Mouse (Mus musculus): ENCODE measurements around the gene Coro1a. TPM values are rescaled to one million over a fixed set of nuclear protein-coding genes. Genes with fewer than 3 reads are reported as not detected.

Gene Coro1a
- polyA plus RNA-seq (2015; fragmentation: Nextera tagmentation; extraction: Ambion mirVana): 50.1 and 51.9 TPM in 2 replicates

DNA sequence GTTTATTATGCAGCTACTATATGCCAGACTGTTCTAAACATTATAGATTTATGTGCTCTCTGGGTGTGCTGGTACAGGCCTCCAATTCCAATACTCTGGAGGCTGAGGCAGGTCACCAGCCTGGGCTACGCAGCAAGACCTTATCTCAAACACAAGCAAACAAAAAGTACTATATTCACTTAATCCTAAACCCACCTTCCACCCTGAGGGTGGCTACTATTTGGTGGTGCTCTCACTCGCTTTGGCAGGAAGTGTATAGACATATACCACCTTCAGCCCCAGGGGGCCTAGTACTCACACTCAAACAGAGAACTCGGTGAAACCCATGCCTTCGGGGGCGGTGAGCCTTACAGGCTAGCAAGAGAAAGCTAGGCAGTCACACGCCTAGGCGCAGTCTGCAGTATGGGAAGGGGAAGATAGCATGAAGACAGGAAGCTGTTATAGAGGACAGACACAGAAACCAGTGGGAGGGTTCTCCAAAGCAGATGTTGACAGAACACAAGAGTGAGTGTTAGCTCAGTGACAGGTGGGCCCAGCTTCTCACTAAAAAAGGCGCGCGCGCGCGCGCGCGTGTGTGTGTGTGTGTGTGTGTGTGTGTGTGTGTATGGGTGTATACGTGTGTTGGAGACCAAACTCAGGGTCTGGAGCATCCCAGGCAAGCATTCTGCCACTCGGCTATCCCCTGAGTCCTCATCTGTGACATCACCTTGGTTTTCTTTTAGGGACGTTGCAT, at the start of gene Coro1a:
Coro1a (minus strand) TSS at position 346 of the 733 bp plus-strand sequence.
- H3K27me3 ChIP-seq (replicated peaks): peaks cover 15% of the 10 kb centered on the region; the same call in 1 of the 2 replicates
- H3K4me1 ChIP-seq: peaks cover 14% of the 10 kb centered on the region
- no peak within 1 kb of the TSS for H3K4me2 ChIP-seq
- no peaks in the 10 kb centered on the region for H3K9me3 ChIP-seq
- no peak for ATAC-seq (ENCODE audit: insufficient read depth, low FRiP score, low read depth)
- H3K36me3 ChIP-seq: no peaks in the 10 kb centered on the region
- no peak within 1 kb of the TSS for H3K4me3 ChIP-seq (replicated peaks)
- H3K27ac ChIP-seq: no peak within 1 kb of the TSS
- WGBS: 79% methylated on average over 19 of the region's 19 CpGs
- H3K9ac ChIP-seq: no peak within 1 kb of the TSS

DNA sequence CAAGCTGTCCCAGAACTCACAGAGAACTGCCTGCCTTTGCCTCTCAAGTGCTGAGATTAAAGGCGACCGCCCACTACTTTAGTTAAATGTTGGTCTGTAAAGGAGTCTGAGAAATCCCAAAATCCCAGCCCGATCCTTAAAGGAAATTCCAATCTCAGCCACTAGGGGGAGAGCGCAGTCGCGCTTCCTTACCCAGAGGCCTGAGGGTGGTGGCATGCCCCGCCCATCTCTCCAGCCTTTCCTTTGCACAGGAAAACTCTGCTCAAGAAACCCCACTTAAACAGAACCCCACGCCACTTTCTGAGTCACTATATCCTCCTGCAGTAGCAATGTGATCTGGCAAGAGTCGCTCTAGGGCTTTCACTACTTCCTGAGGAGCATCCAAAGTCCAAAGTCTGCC, 47.3 kb upstream of the Coro1a start:
- H3K27ac ChIP-seq: no peak overlapping the region
- WGBS: 1% methylated on average over 9 of the region's 9 CpGs

DNA sequence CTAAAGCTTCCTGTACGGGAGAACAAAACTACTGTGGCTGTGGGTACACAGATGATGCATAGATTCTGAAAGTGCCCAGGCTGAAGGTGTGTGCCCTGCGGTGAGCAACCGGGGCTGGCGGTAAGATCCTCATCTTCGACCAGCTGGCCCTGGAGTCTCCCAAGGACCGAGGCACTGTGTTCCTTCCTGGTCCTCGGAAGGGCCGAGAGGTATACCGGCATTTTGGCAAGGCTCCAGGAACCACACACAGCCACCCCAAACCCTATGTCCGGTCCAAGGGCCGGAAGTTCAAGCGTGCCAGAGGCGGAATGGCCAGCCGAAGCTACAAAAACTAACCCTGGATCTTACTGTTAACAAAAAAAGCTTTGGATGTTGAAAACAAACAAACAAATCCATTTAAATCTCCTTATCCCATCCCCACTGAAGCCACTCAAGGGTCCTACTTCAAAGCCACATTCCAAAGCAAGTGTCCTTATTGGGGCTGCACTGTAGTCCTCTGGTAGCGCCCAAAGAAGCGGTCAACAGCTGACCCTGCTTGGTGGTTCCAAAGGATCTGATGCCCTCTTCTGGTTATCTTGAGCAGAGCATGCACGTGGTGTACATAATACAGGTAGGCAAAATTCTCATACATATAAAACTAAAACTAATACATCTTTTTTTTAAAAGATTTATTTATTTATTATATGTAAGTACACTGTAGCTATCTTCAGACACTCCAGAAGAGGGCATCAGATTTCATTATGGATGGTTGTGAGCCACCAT, 42.2 kb upstream of the Coro1a start:
- ATAC-seq (ENCODE audit: insufficient read depth, low FRiP score, low read depth): no peak

More for the DNA sequence above, 47.3 kb upstream of the Coro1a start:
- Histone ChIP-seq H3K9me3 (no peaks in the 10 kb centered on the region), H3K4me2 (peak overlapping the region; percentile 23; the same call in 1 of the 2 replicates), H3K4me1 (peaks cover 6% of the 10 kb centered on the region; the same call in 1 of the 2 replicates), H3K27me3 (replicated peaks) (no peaks in the 10 kb centered on the region), H3K4me3 (replicated peaks) (no peak overlapping the region), H3K9ac (no peak overlapping the region), H3K36me3 (no peaks in the 10 kb centered on the region)
- peak; percentile 53 for ATAC-seq (ENCODE audit: insufficient read depth, low FRiP score, low read depth)

DNA sequence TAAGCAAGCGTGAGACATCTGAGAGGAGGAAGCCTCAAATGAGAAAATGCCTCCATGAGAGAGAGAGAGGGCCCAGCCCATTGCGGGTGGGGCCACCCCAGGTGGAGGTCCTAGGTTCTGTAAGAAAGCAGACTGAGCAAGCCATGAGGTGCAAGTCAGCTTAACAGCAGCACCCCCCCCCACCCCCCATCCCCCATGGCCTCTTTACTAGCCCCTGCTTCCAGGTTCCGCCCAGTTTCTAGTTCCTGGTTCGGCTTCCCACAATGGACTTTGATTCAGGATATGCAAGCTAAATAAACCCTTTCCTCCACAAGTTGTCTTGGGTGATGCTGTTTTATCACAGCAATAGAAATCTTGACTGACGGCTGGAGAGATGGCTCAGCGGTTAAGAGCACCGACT, 41.2 kb upstream of the Coro1a start:
- H3K9ac ChIP-seq: no peak overlapping the region
- H3K36me3 ChIP-seq: no peaks in the 10 kb centered on the region
- no peaks in the 10 kb centered on the region for H3K9me3 ChIP-seq
- H3K4me3 ChIP-seq (replicated peaks): no peak overlapping the region
- 66% methylated on average over 7 of the region's 7 CpGs for WGBS
- H3K4me1 ChIP-seq: 0 out of 2 replicates have a peak, but pooled peaks cover 4% of the 10 kb centered on the region
- no peak overlapping the region for H3K4me2 ChIP-seq
- no peaks in the 10 kb centered on the region for H3K27me3 ChIP-seq (replicated peaks)
- ATAC-seq (ENCODE audit: insufficient read depth, low FRiP score, low read depth): no peak
- H3K27ac ChIP-seq: peak overlapping the region; percentile 26; the same call in 1 of the 2 replicates

More for the DNA sequence above, 42.2 kb upstream of the Coro1a start:
- H3K4me1 ChIP-seq: 0 out of 2 replicates have a peak, but pooled peaks cover 4% of the 10 kb centered on the region
- 91% methylated on average over 17 of the region's 17 CpGs for WGBS
- no peaks in the 10 kb centered on the region for H3K9me3 ChIP-seq
- no peak overlapping the region for H3K9ac ChIP-seq
- H3K4me3 ChIP-seq (replicated peaks): no peak overlapping the region
- H3K36me3 ChIP-seq: no peaks in the 10 kb centered on the region
- H3K27me3 ChIP-seq (replicated peaks): no peaks in the 10 kb centered on the region
- no peak overlapping the region for H3K27ac ChIP-seq
- H3K4me2 ChIP-seq: no peak overlapping the region

DNA sequence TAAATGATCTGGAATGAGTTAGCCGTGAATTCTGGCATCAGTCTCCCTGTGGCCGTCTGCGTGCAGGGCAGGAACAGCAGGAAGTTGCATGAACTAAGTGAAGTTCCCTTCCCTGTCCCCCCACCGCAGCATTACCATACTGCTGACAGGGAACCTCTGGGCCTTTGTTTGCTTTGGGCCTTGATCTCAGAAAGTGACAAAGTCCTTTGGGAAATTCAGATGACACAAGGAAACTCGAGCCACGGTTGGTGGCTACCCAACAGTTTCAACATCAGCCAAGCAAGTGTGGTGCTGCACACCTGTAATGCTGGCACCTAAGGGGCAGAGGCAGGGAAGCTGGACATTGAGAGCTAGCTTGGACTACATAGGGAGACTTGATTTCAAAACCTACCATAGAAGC, 39.2 kb upstream of the Coro1a start:
- Histone ChIP-seq H3K4me1 (0 out of 2 replicates have a peak, but pooled peaks cover 4% of the 10 kb centered on the region), H3K4me3 (replicated peaks) (no peak overlapping the region), H3K27ac (peak overlapping the region; percentile 67), H3K9ac (no peak overlapping the region), H3K4me2 (no peak overlapping the region), H3K27me3 (replicated peaks) (no peaks in the 10 kb centered on the region), H3K36me3 (no peaks in the 10 kb centered on the region), H3K9me3 (no peaks in the 10 kb centered on the region)
- 27% methylated on average over 6 of the region's 6 CpGs for WGBS
- 0 out of 2 replicates have a peak, but pooled peaks have one; percentile 39 for ATAC-seq (ENCODE audit: insufficient read depth, low FRiP score, low read depth)

DNA sequence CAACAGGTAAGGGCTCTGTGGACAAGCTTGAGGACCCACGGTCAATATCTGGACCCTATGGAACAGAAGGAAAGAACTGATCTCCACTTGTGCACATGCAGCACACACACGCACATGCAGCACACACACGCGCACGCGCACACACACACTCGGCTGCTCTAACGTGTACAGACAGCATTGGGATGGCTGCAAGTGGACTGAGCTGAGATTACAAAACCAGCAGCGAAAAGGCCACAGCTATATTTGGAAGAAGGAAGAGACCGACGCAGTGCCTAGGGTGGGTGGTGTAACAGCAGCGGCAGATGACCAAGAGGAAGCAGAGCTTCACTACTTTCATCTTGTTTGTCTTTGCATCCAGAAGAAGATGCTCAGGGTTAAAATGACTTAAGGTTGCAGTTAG, 38.5 kb upstream of the Coro1a start:
- Histone ChIP-seq H3K4me1 (0 out of 2 replicates have a peak, but pooled peaks cover 4% of the 10 kb centered on the region), H3K4me2 (no peak overlapping the region), H3K27ac (peak overlapping the region; percentile 49), H3K4me3 (replicated peaks) (no peak overlapping the region), H3K36me3 (no peaks in the 10 kb centered on the region), H3K9me3 (no peaks in the 10 kb centered on the region), H3K27me3 (replicated peaks) (no peaks in the 10 kb centered on the region), H3K9ac (no peak overlapping the region)
- 83% methylated on average over 12 of the region's 12 CpGs for WGBS
- ATAC-seq (ENCODE audit: insufficient read depth, low FRiP score, low read depth): no peak

DNA sequence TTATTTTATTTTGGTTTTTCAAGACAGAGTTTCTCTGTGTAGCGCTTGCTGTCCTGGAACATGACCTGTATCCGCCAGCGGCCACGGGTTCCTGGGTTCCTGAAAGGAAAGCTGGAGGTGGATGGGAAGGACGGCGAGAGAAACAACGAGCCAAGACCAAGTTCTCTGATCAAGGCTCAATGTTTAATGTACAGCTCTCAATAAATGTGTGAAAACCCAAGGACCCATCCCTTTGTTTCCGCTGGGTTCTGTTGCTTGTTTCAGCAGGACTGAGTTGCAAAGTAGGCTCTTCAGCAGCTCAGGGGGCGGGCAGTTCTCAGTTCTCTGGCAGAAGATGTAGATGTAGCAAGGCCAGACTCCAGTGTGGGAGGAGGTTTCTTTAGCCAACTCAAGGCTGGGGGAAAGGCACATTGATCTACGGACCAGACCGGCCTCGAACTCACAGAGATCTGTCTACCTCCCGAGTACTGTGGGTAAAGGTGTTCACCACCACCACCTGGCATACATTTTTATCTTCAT, 34.4 kb upstream of the Coro1a start:
- H3K36me3 ChIP-seq: no peaks in the 10 kb centered on the region
- H3K27ac ChIP-seq: no peak overlapping the region
- 91% methylated on average over 13 of the region's 13 CpGs for WGBS
- ATAC-seq (ENCODE audit: insufficient read depth, low FRiP score, low read depth): no peak
- H3K27me3 ChIP-seq (replicated peaks): no peaks in the 10 kb centered on the region
- no peak overlapping the region for H3K4me3 ChIP-seq (replicated peaks)
- H3K9ac ChIP-seq: no peak overlapping the region
- H3K4me1 ChIP-seq: no peaks in the 10 kb centered on the region
- no peaks in the 10 kb centered on the region for H3K9me3 ChIP-seq
- no peak overlapping the region for H3K4me2 ChIP-seq

DNA sequence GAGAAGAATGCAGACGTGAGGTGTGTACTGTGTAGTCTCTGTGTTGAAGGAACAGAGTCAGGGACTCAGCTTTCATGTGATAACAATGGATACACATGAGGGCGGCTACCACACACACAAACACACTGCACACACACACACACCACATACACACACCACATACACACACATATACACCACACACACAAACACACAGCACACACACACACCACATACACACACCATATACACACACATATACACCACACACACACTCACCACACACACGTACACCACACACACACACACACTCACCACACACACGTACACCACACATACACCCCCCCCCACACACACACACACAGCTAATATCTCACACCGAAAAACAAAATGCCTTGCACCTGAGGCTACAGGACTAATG, 33.9 kb upstream of the Coro1a start:
- 82% methylated on average over 5 of the region's 5 CpGs for WGBS
- no peak overlapping the region for H3K4me2 ChIP-seq
- H3K27ac ChIP-seq: no peak overlapping the region
- H3K9ac ChIP-seq: no peak overlapping the region
- H3K9me3 ChIP-seq: no peaks in the 10 kb centered on the region
- no peaks in the 10 kb centered on the region for H3K27me3 ChIP-seq (replicated peaks)
- no peaks in the 10 kb centered on the region for H3K4me1 ChIP-seq
- ATAC-seq (ENCODE audit: insufficient read depth, low FRiP score, low read depth): no peak
- no peak overlapping the region for H3K4me3 ChIP-seq (replicated peaks)
- no peaks in the 10 kb centered on the region for H3K36me3 ChIP-seq

DNA sequence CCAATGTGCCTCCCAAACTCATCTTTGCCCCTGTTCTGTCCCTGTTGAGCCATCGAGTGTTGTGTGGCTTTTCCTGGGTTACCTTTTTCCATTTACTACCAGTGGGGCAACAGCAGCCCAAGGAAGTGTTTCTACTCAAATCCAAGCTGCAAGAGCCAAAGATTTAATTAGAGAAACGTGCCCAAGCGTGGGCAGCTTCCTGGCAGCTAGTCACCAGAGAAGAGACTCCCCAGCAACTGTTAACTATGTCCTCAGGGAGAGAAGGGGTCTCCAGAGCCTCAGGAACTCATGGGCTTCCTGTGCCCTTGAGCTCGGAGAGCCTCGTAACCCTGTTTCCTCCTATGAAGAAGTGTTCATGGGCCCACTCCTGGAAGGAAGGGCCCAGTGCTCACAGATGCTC, 33.4 kb upstream of the Coro1a start:
- Histone ChIP-seq H3K4me1 (no peaks in the 10 kb centered on the region), H3K36me3 (no peaks in the 10 kb centered on the region), H3K27me3 (replicated peaks) (no peaks in the 10 kb centered on the region), H3K9me3 (no peaks in the 10 kb centered on the region), H3K27ac (no peak overlapping the region), H3K9ac (no peak overlapping the region), H3K4me2 (no peak overlapping the region), H3K4me3 (replicated peaks) (no peak overlapping the region)
- ATAC-seq (ENCODE audit: insufficient read depth, low FRiP score, low read depth): no peak
- 69% methylated on average over 5 of the region's 5 CpGs for WGBS

DNA sequence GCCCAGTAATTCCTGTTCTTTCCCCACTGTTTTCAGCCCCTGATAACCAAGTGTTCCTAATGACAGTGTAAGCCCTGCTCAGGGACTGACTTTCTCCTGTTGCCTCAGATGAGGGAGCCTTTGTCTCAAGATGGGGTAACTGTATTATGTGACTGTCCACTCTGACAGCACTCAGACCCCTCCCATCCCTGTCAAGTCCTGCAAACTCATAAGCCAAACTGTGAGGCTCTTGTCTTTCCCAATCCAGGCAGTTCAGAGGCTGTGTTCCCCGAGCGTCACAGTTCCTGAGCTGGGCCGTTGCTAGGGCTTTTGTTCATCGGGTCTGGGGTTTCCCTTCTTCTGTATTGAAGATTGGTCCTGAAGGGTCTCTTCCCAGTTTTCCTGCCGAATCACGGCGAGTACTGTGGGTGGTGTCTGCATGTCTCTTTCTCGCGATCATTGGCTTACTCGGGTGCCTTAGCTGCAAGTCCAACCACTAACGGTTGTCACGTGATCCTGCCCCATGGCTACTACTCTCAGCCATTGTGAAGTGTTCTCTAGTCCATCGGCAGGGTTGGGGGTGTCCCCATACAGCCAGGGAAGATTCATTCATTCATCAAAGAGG, 32.6 kb upstream of the Coro1a start:
- no peak for ATAC-seq (ENCODE audit: insufficient read depth, low FRiP score, low read depth)
- no peaks in the 10 kb centered on the region for H3K4me1 ChIP-seq
- H3K9ac ChIP-seq: no peak overlapping the region
- no peaks in the 10 kb centered on the region for H3K36me3 ChIP-seq
- no peaks in the 10 kb centered on the region for H3K9me3 ChIP-seq
- H3K27ac ChIP-seq: no peak overlapping the region
- no peak overlapping the region for H3K4me2 ChIP-seq
- no peak overlapping the region for H3K4me3 ChIP-seq (replicated peaks)
- 77% methylated on average over 13 of the region's 13 CpGs for WGBS
- H3K27me3 ChIP-seq (replicated peaks): no peaks in the 10 kb centered on the region

DNA sequence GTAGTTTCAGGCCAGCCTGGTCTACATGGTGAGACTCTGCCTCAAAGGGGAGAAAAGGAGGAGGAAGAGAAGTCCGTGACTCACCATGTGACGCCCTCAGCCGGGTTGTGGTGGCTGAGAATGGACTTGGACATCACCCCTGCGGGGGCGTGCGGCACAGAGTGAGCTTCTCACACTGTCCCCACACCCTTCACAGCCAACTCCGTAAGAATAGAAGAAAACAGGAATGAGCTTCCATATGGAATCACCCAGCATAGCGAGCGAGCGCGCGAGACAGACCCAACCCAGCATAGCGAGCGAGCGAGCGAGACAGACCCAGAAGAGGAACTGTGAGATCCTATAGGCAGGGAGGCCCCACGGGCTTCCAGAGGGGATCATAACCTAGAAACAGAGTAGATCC, 32.0 kb upstream of the Coro1a start:
- ATAC-seq (ENCODE audit: insufficient read depth, low FRiP score, low read depth): no peak
- no peaks in the 10 kb centered on the region for H3K27me3 ChIP-seq (replicated peaks)
- no peak overlapping the region for H3K4me3 ChIP-seq (replicated peaks)
- H3K27ac ChIP-seq: no peak overlapping the region
- H3K4me2 ChIP-seq: no peak overlapping the region
- no peaks in the 10 kb centered on the region for H3K36me3 ChIP-seq
- WGBS: 86% methylated on average over 17 of the region's 17 CpGs
- H3K4me1 ChIP-seq: no peaks in the 10 kb centered on the region
- no peaks in the 10 kb centered on the region for H3K9me3 ChIP-seq
- no peak overlapping the region for H3K9ac ChIP-seq

All from stomach, embryonic 15.5 days (tissue).